Mouse (Mus musculus) frontal cortex, postnatal 36 days (tissue): Measurements from ENCODE around the gene Slx4.
"Not testable (repeated sequence)": the region's sequence is repeated elsewhere in the genome, so short reads cannot be mapped to it uniquely, and the experiment has no call there.

Experiments used
- DNase-seq, 2 experiments: peaks; one replicate each; pipeline ENCODE4 v3.0.0; 2022; ENCODE audit warnings: low spot score in 2 of 2

Slx4 gene

GRCm38 (mm10) chr16:4012882-4013570 lies 9.5 kb upstream of the Slx4 start:
- no peak for DNase-seq

GRCm38 (mm10) chr16:3988410-3988809 lies 15.2 kb downstream of the Slx4 start:
- DNase-seq: no peak

- no peak for DNase-seq
These were observed 20.3 kb downstream of the Slx4 start for GRCm38 (mm10) chr16:3983146-3983700.

GRCm38 (mm10) chr16:3982173-3982572 lies 21.4 kb downstream of the Slx4 start:
- DNase-seq: no peak

- no peak for DNase-seq
These were observed 26.9 kb downstream of the Slx4 start for GRCm38 (mm10) chr16:3976712-3977111.

GRCm38 (mm10) chr16:3976251-3976671 lies 27.3 kb downstream of the Slx4 start, which contains the start of gene Nlrc3:
Gene Nlrc3, minus strand, starts transcription at chr16:3976632.
- DNase-seq: no peak

- DNase-seq: no peak
These were observed 27.9 kb downstream of the Slx4 start for GRCm38 (mm10) chr16:3975658-3976057.

GRCm38 (mm10) chr16:3974456-3974855 lies 29.1 kb downstream of the Slx4 start:
- not testable (repeated sequence) for DNase-seq

- DNase-seq: no peak
These were observed 38.0 kb downstream of the Slx4 start for GRCm38 (mm10) chr16:3965534-3965933.

GRCm38 (mm10) chr16:3964990-3965389 lies 38.6 kb downstream of the Slx4 start:
- no peak for DNase-seq

- no peak for DNase-seq
These were observed 44.3 kb downstream of the Slx4 start for GRCm38 (mm10) chr16:3959261-3959660.

GRCm38 (mm10) chr16:3956369-3956768 lies 47.2 kb downstream of the Slx4 start:
- DNase-seq: peak in 1 of 2 experiments; percentile 13

- DNase-seq: no peak
These were observed 52.4 kb downstream of the Slx4 start for GRCm38 (mm10) chr16:3951141-3951540.

- DNase-seq: no peak
These were observed 68.9 kb downstream of the Slx4 start for GRCm38 (mm10) chr16:3934701-3935100.

- DNase-seq: no peak
These were observed 69.5 kb downstream of the Slx4 start for GRCm38 (mm10) chr16:3934091-3934490.

GRCm38 (mm10) chr16:3933536-3933935 lies 70.0 kb downstream of the Slx4 start:
- DNase-seq: no peak

GRCm38 (mm10) chr16:3929151-3929550 lies 74.4 kb downstream of the Slx4 start:
- DNase-seq: no peak
